ENCODE assay signal across 10 mouse cellular contexts in genomic region chr6:52486655-52487054, GRCm38 (mm10).
A peak's percentile ranks its signal among the peaks of the same experiment; 100 is the strongest.
DNase-seq lines count a peak whose midpoint lies in the region; ATAC-seq and TF ChIP-seq lines count a peak whose summit lies in the region.
"Had no signal": no experiment of that assay in that cellular context is flagged by ENCODE, and none has a peak within 500 bp of the region (broad histone marks: within the 10 kb centered on the region; RNA-seq: fewer than 3 reads in every experiment).

No protein-coding gene starts in this region.

- peak; percentile 52 for DNase-seq in kidney, adult 2 months
- no peak for DNase-seq in kidney, postnatal 10 days
- no peak for DNase-seq in embryonic facial prominence, embryonic 14.5 days (ENCODE audit: low spot score)
- DNase-seq in layer of hippocampus, adult 8-10 months (ENCODE audit: low spot score in 2 of 2), result no peak
- DNase-seq in left cerebral cortex, postnatal 4 days, result no peak
- DNase-seq in thymus, postnatal 36 days, result no peak

- WGBS in kidney, adult 2 months, result 45% methylated on average over 4 of the region's 4 CpGs
- 56% methylated on average over 4 of the region's 4 CpGs for WGBS in embryonic facial prominence, embryonic 14.5 days
- WGBS in intestine, postnatal 0 days, result 18% methylated on average over 4 of the region's 4 CpGs
- 66% methylated on average over 4 of the region's 4 CpGs for WGBS in macrophage (ENCODE audit: missing documents)

- no peak overlapping the region for H3K4me2 ChIP-seq in embryonic facial prominence, embryonic 14.5 days (ENCODE audit: low read depth, low read length)
- H3K4me2 ChIP-seq in intestine, postnatal 0 days (replicated peaks; ENCODE audit: low read depth), result peak overlapping the region; percentile 38; the same call in 1 of the 2 replicates

- peak overlapping the region; percentile 86 for H3K27ac ChIP-seq in kidney, adult 2 months (ENCODE audit: insufficient read depth, low read depth, low read length)
- 0 out of 2 replicates have a peak overlapping the region, but pooled peaks have one; percentile 18 for H3K27ac ChIP-seq in embryonic facial prominence, embryonic 14.5 days (replicated peaks; ENCODE audit: low read depth, low read length)
- peak overlapping the region; percentile 68 for H3K27ac ChIP-seq in intestine, postnatal 0 days (ENCODE audit: low read depth, low read length)
- peak overlapping the region; percentile 76 for H3K27ac ChIP-seq in macrophage

- no peaks in the 10 kb centered on the region for H3K36me3 ChIP-seq in kidney, adult 2 months (ENCODE audit: control insufficient read depth, insufficient read depth, low read length)
- no peaks in the 10 kb centered on the region for H3K36me3 ChIP-seq in embryonic facial prominence, embryonic 14.5 days (ENCODE audit: control insufficient read depth, insufficient read depth, low read length)
- no peaks in the 10 kb centered on the region for H3K36me3 ChIP-seq in intestine, postnatal 0 days (ENCODE audit: control insufficient read depth, insufficient read depth)
- H3K36me3 ChIP-seq in macrophage (ENCODE audit: inconsistent target), result no peaks in the 10 kb centered on the region
- H3K36me3 ChIP-seq: G1E had no signal

- no peaks in the 10 kb centered on the region for H3K79me2 ChIP-seq in macrophage (ENCODE audit: inconsistent target)

- H3K9ac ChIP-seq in embryonic facial prominence, embryonic 14.5 days (ENCODE audit: low read depth, low read length), result no peak overlapping the region
- no peak overlapping the region for H3K9ac ChIP-seq in intestine, postnatal 0 days (ENCODE audit: low read depth, low read length)

- no peak for TF ChIP-seq CTCF in kidney, adult 2 months (conservative IDR thresholded peaks at IDR 0.05; ENCODE audit: insufficient read depth, insufficient read length, low read depth, low read length)
- TF ChIP-seq CTCF in intestine, postnatal 0 days (IDR thresholded peaks at IDR 0.05; ENCODE audit: low read depth), result no peak

- ATAC-seq in embryonic facial prominence, embryonic 14.5 days (ENCODE audit: low read depth), result no peak
- ATAC-seq in intestine, postnatal 0 days, result peak; percentile 65
- ATAC-seq: forebrain, embryonic 16.5 days had no signal

- peaks cover 23% of the 10 kb centered on the region for H3K4me1 ChIP-seq in kidney, adult 2 months (ENCODE audit: control insufficient read depth, insufficient read depth, low read length)
- H3K4me1 ChIP-seq in embryonic facial prominence, embryonic 14.5 days (ENCODE audit: control insufficient read depth, insufficient read depth, low read length), result no peaks in the 10 kb centered on the region
- H3K4me1 ChIP-seq in intestine, postnatal 0 days (replicated peaks; ENCODE audit: control insufficient read depth, insufficient read depth, low read length), result peaks cover 4% of the 10 kb centered on the region; the same call in 1 of the 2 replicates

- no peaks in the 10 kb centered on the region for H3K9me3 ChIP-seq in embryonic facial prominence, embryonic 14.5 days (ENCODE audit: control insufficient read depth, low read length)
- no peaks in the 10 kb centered on the region for H3K9me3 ChIP-seq in intestine, postnatal 0 days (ENCODE audit: control insufficient read depth)
- H3K9me3 ChIP-seq: G1E had no signal

- intact Hi-C loops in left cerebral cortex, postnatal 4 days (cut with DNase I), result no loop called here

- TF ChIP-seq POLR2A in kidney, adult 2 months (IDR thresholded peaks at IDR 0.05; ENCODE audit: low read depth, low read length), result no peak

- H3K4me3 ChIP-seq in kidney, adult 2 months (ENCODE audit: insufficient read depth, low read depth, low read length), result no peak overlapping the region
- H3K4me3 ChIP-seq in embryonic facial prominence, embryonic 14.5 days (ENCODE audit: low read depth, low read length), result no peak overlapping the region
- no peak overlapping the region for H3K4me3 ChIP-seq in intestine, postnatal 0 days (ENCODE audit: low read depth, low read length)
- H3K4me3 ChIP-seq in macrophage (ENCODE audit: inconsistent target), result no peak overlapping the region

- no peaks in the 10 kb centered on the region for H3K27me3 ChIP-seq in kidney, adult 2 months (replicated peaks; ENCODE audit: control insufficient read depth, insufficient read depth, low read length)
- H3K27me3 ChIP-seq in embryonic facial prominence, embryonic 14.5 days (replicated peaks; ENCODE audit: control insufficient read depth, insufficient read depth, low read length), result no peaks in the 10 kb centered on the region
- H3K27me3 ChIP-seq in intestine, postnatal 0 days (replicated peaks; ENCODE audit: control insufficient read depth, insufficient read depth, low read length), result 0 out of 2 replicates have a peak, but pooled peaks cover 9% of the 10 kb centered on the region

Comparison
In these comparisons a context has a peak if more than half of its experiments do, and no peak if none do; other contexts are left out.
1. H3K27ac ChIP-seq: peak in every context shown above with its lines; median percentile 86 in kidney, adult 2 months; 76 in macrophage; 68 in intestine, postnatal 0 days; 18 in embryonic facial prominence, embryonic 14.5 days.